Mouse (Mus musculus) heart, postnatal 0 days (tissue): ENCODE measurements at regions not wholly inside any gene's neighbourhood (a gene's known extent, or its start where the extent isn't known, plus 50 kb on each side); places are given as distances from the start of the nearest gene placed in this dataset.

Source experiments
- ATAC-seq: fragments of 200-750 bp; cut with Nextera tagmentation; 2 replicates; pipeline ENCODE4 v1.8.0; 2017; ENCODE audit warnings: low read depth, moderate number of reproducible peaks, moderate library complexity; ENCODE audit not compliant: insufficient read depth
- DNase-seq: peaks from one replicate; pipeline ENCODE4 v3.0.0-alpha.2; 2016; ENCODE audit warnings: low spot score
- H3K27ac ChIP-seq: fragments of 300-500 bp; sonication (generic); 2 replicates; pipeline ENCODE4 v1.5.1; 2014; ENCODE audit warnings: low read depth, mild to moderate bottlenecking
- H3K27me3 ChIP-seq: fragments of 300-500 bp; sonication (generic); 2 replicates; pipeline ENCODE4 v1.6.1; 2014; ENCODE audit warnings: low read length, mixed read lengths; ENCODE audit not compliant: control insufficient read depth, insufficient read depth
- H3K36me3 ChIP-seq: fragments of 300-500 bp; sonication (generic); replicated peaks from 2 replicates; pipeline ENCODE4 v1.6.1; 2014; ENCODE audit warnings: low read length, mixed read lengths; ENCODE audit not compliant: control insufficient read depth, insufficient read depth
- H3K4me1 ChIP-seq: fragments of 300-500 bp; sonication (generic); 2 replicates; pipeline ENCODE4 v1.6.1; 2014; ENCODE audit warnings: antibody characterized with exemption; ENCODE audit not compliant: control insufficient read depth, insufficient read depth
- H3K4me2 ChIP-seq: fragments of 300-500 bp; sonication (generic); 2 replicates; pipeline ENCODE4 v1.6.1; 2014; ENCODE audit warnings: low read depth, mild to moderate bottlenecking, low read length, moderate library complexity
- H3K4me3 ChIP-seq: fragments of 300-500 bp; sonication (generic); 2 replicates; pipeline ENCODE4 v1.5.1; 2014; ENCODE audit warnings: low read depth, low read length
- H3K9ac ChIP-seq: fragments of 300-500 bp; sonication (generic); replicated peaks from 2 replicates; pipeline ENCODE4 v1.6.1; 2014; ENCODE audit warnings: low read depth, low read length, mixed read lengths
- H3K9me3 ChIP-seq: fragments of 300-500 bp; sonication (generic); replicated peaks from 2 replicates; pipeline ENCODE4 v1.6.1; 2016; ENCODE audit warnings: low read length; ENCODE audit not compliant: control insufficient read depth
- CTCF ChIP-seq: IDR thresholded peaks from 2 replicates; pipeline ENCODE4 v1.5.1; 2016; ENCODE audit warnings: antibody characterized with exemption, control low read depth, low read depth
- EP300 ChIP-seq: IDR thresholded peaks from 2 replicates; pipeline ENCODE4 v1.6.1; 2016; ENCODE audit warnings: antibody characterized with exemption, low read depth
- WGBS: fragments of 180-500 bp; shearing (Covaris S2); extraction: QIAGEN DNeasy Blood & Tissue Kit; methylation state at CpG from one replicate; pipeline ENCODE4 v1.1.7; 2014; 5-methylcytosine and 5-hydroxymethylcytosine counted together

DNA sequence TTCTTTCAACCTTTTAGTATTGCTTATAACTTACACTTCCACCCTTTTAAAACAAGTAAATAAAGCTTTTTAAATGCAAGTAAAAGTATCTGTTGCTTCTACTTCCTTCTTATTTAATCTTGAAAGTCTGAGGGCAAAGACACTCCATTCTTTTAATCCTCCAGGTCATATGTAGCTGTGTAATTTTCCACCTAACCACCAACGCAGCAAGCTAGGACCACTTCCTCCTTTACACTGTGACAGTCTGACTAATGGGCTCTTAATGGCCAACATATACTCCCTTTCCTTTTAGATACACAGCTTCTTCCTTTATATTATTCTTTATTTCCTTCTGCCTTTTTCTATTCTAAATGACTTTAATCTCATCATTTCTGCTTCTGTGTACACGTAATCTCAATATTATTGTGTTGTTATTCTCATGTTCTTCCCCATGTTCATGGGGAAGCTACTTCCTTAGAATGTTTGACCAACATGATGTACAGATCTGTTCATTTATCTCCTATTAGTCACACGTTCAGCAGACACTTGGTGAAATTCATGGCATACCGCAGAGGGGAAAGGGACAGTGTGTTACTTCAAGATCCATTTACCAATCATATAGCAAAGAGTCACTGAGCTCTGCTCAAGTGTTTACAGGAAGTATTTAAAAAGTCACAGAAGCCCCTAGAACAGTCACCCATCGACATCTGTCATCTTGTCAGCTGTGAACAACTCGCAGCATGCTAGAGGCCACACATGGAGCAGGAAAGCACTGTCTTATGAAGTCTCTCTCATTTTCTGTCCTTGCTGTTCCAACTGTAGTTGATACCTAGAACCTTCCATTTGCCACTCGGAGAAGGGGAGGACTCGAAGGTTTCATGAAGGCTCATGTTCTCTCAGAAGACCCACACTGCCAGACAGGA, 172.2 kb upstream of the Slc7a11 start:
- H3K4me3 ChIP-seq: no peak overlapping the region
- no peaks in the 10 kb centered on the region for H3K36me3 ChIP-seq
- TF ChIP-seq EP300: no peak
- no peak for TF ChIP-seq CTCF
- ATAC-seq (no peak), DNase-seq (no peak)
- WGBS: 58% methylated on average over 8 of the region's 8 CpGs
- no peak overlapping the region for H3K4me2 ChIP-seq
- H3K9me3 ChIP-seq: no peaks in the 10 kb centered on the region
- no peak overlapping the region for H3K9ac ChIP-seq
- no peaks in the 10 kb centered on the region for H3K4me1 ChIP-seq
- H3K27me3 ChIP-seq: no peaks in the 10 kb centered on the region
- H3K27ac ChIP-seq: no peak overlapping the region

DNA sequence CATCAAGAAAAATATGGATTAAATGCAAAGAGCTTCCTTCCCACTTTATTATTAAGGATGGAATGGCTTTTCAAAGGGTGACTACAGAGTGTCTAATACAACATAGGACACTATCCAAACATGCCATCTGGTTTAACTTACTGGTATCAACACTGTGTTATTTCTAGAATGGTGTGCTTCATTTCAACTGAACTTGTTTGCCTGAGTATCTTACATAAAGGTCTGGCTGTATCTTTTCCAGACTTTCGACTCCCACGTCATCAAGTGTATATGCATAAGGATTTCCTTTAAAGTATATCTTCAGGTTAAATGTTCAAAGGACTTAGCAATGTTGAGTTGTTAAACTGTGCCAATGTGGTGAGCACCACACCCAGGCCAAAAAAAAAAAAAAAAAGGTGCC, 169.6 kb upstream of the Slc7a11 start:
- no peaks in the 10 kb centered on the region for H3K4me1 ChIP-seq
- TF ChIP-seq CTCF (no peak), EP300 (no peak)
- H3K36me3 ChIP-seq: no peaks in the 10 kb centered on the region
- H3K27me3 ChIP-seq: no peaks in the 10 kb centered on the region
- ATAC-seq: no peak
- H3K4me2 ChIP-seq: no peak overlapping the region
- H3K4me3 ChIP-seq: no peak overlapping the region
- no peak for DNase-seq
- no peak overlapping the region for H3K9ac ChIP-seq
- WGBS: 75% methylated on average over 2 of the region's 2 CpGs
- no peak overlapping the region for H3K27ac ChIP-seq
- H3K9me3 ChIP-seq: no peaks in the 10 kb centered on the region

GRCm38 (mm10) chr3:50609341-50610012, 166.1 kb upstream of the Slc7a11 start:
- H3K36me3 ChIP-seq: no peaks in the 10 kb centered on the region
- ATAC-seq (no peak), DNase-seq (no peak)
- TF ChIP-seq CTCF (no peak), EP300 (no peak)
- H3K9me3 ChIP-seq: no peaks in the 10 kb centered on the region
- no peak overlapping the region for H3K4me3 ChIP-seq
- no peak overlapping the region for H3K27ac ChIP-seq
- WGBS: 67% methylated on average over 11 of the region's 11 CpGs
- no peak overlapping the region for H3K9ac ChIP-seq
- no peaks in the 10 kb centered on the region for H3K27me3 ChIP-seq
- no peak overlapping the region for H3K4me2 ChIP-seq
- no peaks in the 10 kb centered on the region for H3K4me1 ChIP-seq

GRCm38 (mm10) chr3:50607736-50608135, 164.3 kb upstream of the Slc7a11 start:
- ATAC-seq (no peak), DNase-seq (no peak)
- Histone ChIP-seq H3K9ac (no peak overlapping the region), H3K9me3 (no peaks in the 10 kb centered on the region), H3K4me2 (no peak overlapping the region), H3K27me3 (no peaks in the 10 kb centered on the region), H3K36me3 (no peaks in the 10 kb centered on the region), H3K4me3 (no peak overlapping the region), H3K4me1 (no peaks in the 10 kb centered on the region), H3K27ac (no peak overlapping the region)
- 56% methylated on average over 7 of the region's 7 CpGs for WGBS
- TF ChIP-seq CTCF: no peak
- no peak for TF ChIP-seq EP300

DNA sequence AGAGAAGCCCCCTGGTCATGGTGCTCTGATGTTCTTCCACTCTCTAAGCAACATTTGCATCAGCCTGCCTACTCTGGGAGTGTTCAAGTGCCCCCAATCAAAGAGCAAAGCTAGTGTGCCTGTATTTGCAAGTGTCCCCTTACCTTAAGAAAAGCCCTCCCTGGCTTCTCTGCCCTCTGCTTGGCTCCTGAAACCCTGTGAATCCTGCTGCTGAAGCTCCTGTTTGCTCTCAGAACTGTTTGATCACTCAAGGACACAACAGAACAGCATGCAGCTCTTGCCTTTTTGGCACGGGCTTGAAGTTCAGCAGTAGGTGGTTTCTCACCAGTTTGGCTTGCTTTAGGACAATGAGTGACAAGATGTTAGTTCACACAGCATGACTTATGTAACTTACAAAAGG, 163.6 kb upstream of the Slc7a11 start:
- WGBS: 14% methylated on average over 1 of the region's 1 CpGs

More for the DNA sequence above, 163.6 kb upstream of the Slc7a11 start:
- DNase-seq (no peak), ATAC-seq (no peak)
- Histone ChIP-seq H3K27ac (no peak overlapping the region), H3K4me1 (no peaks in the 10 kb centered on the region), H3K9ac (no peak overlapping the region), H3K4me2 (no peak overlapping the region), H3K36me3 (no peaks in the 10 kb centered on the region), H3K9me3 (no peaks in the 10 kb centered on the region), H3K4me3 (no peak overlapping the region), H3K27me3 (no peaks in the 10 kb centered on the region)
- TF ChIP-seq CTCF: no peak
- TF ChIP-seq EP300: no peak
